Mouse (Mus musculus): ENCODE results near the gene Hcfc2.

Hcfc2 gene

GRCm38 (mm10) chr10:82695956-82696355 is at the start of gene Hcfc2:
Gene Hcfc2 (plus strand): TSS chr10:82696160.
- DNase-seq (ENCODE audit: low spot score in 2 of 2): no peak

GRCm38 (mm10) chr10:82647205-82647811 is 48.7 kb upstream of the Hcfc2 start:
- DNase-seq (ENCODE audit: low spot score in 2 of 2): no peak

- no peak for DNase-seq (ENCODE audit: low spot score in 2 of 2)
Observed at GRCm38 (mm10) chr10:82651221-82651620, 44.7 kb upstream of the Hcfc2 start.

GRCm38 (mm10) chr10:82652625-82653024 is 43.3 kb upstream of the Hcfc2 start:
- DNase-seq (ENCODE audit: low spot score in 2 of 2): no peak

- no peak for DNase-seq (ENCODE audit: low spot score in 2 of 2)
Observed at GRCm38 (mm10) chr10:82654581-82654980, 41.4 kb upstream of the Hcfc2 start.

- peak; percentile 25 to 34 for DNase-seq (ENCODE audit: low spot score in 2 of 2)
Observed at GRCm38 (mm10) chr10:82661820-82662219, 34.1 kb upstream of the Hcfc2 start.

GRCm38 (mm10) chr10:82662267-82662990 is 33.5 kb upstream of the Hcfc2 start:
- peak in 1 of 2 experiments; percentile 18 for DNase-seq (ENCODE audit: low spot score in 2 of 2)

GRCm38 (mm10) chr10:82663289-82663688 is 32.7 kb upstream of the Hcfc2 start:
- DNase-seq (ENCODE audit: low spot score in 2 of 2): no peak

GRCm38 (mm10) chr10:82665951-82666350 is 30.0 kb upstream of the Hcfc2 start:
- DNase-seq (ENCODE audit: low spot score in 2 of 2): no peak

- peak; percentile 79 to 81 for DNase-seq (ENCODE audit: low spot score in 2 of 2)
Observed at GRCm38 (mm10) chr10:82666436-82667234, 29.3 kb upstream of the Hcfc2 start.

GRCm38 (mm10) chr10:82670205-82670604 is 25.8 kb upstream of the Hcfc2 start:
- no peak for DNase-seq (ENCODE audit: low spot score in 2 of 2)

GRCm38 (mm10) chr10:82676949-82677348 is 19.0 kb upstream of the Hcfc2 start:
- no peak for DNase-seq (ENCODE audit: low spot score in 2 of 2)

- peak in 1 of 2 experiments; percentile 46 for DNase-seq (ENCODE audit: low spot score in 2 of 2)
Observed at GRCm38 (mm10) chr10:82680769-82681168, 15.2 kb upstream of the Hcfc2 start.

GRCm38 (mm10) chr10:82681639-82682038 is 14.3 kb upstream of the Hcfc2 start:
- no peak for DNase-seq (ENCODE audit: low spot score in 2 of 2)

GRCm38 (mm10) chr10:82685440-82685839 is 10.5 kb upstream of the Hcfc2 start:
- DNase-seq (ENCODE audit: low spot score in 2 of 2): no peak

- DNase-seq (ENCODE audit: low spot score in 2 of 2): no peak
Observed at GRCm38 (mm10) chr10:82689681-82690211, 6.2 kb upstream of the Hcfc2 start.

GRCm38 (mm10) chr10:82690494-82690893 is 5.5 kb upstream of the Hcfc2 start, which contains the start of gene Glt8d2:
Gene Glt8d2 (minus strand): TSS chr10:82690650.
- no peak for DNase-seq (ENCODE audit: low spot score in 2 of 2)

GRCm38 (mm10) chr10:82696453-82697079 is 606 bp downstream of the Hcfc2 start:
- no peak for DNase-seq (ENCODE audit: low spot score in 2 of 2)

- DNase-seq (ENCODE audit: low spot score in 2 of 2): no peak
Observed at GRCm38 (mm10) chr10:82697305-82697898, 1.4 kb downstream of the Hcfc2 start.

GRCm38 (mm10) chr10:82698712-82699261 is 2.8 kb downstream of the Hcfc2 start:
- DNase-seq (ENCODE audit: low spot score in 2 of 2): peak; percentile 76 to 87

All from frontal cortex, postnatal 10 days (tissue).